Mouse (Mus musculus) MEL (cell line): ENCODE measurements at regions not wholly inside any gene's neighbourhood (a gene's known extent, or its start where the extent isn't known, plus 50 kb on each side); places are given as distances from the start of the nearest gene placed in this dataset.
"Not testable (repeated sequence)": the region's sequence is repeated elsewhere in the genome, so short reads cannot be mapped to it uniquely, and the experiment has no call there.

Source experiments
- DNase-seq: peaks from one replicate; pipeline ENCODE4 v3.0.0; 2011; ENCODE audit warnings: low read depth, low spot score
- H3K27ac ChIP-seq: 2 replicates; pipeline ENCODE4 v1.5.1; 2012; ENCODE audit warnings: low read depth, mild to moderate bottlenecking, control low read depth, low read length, moderate library complexity; ENCODE audit not compliant: control insufficient read depth
- H3K27me3 ChIP-seq, 2 experiments: fragments of 150-350 bp in 1 of 2; sonication (generic) in 1 of 2; 2 replicates each; pipeline ENCODE4 v1.6.1; 2012; ENCODE audit warnings: low read length in 2 of 2, mild to moderate bottlenecking in 2 of 2, improper control_type of control experiment in 1 of 2, moderate library complexity in 1 of 2; ENCODE audit not compliant: insufficient read depth in 2 of 2, control insufficient read depth in 1 of 2
- H3K36me3 ChIP-seq, 2 experiments: 2 replicates each; pipeline ENCODE4 v1.6.1; 2012 to 2014; ENCODE audit warnings: low read length in 2 of 2, improper control_type of control experiment in 1 of 2, inconsistent platforms in 1 of 2, mild to moderate bottlenecking in 1 of 2; ENCODE audit not compliant: insufficient read depth in 2 of 2, control insufficient read depth in 1 of 2
- H3K4me1 ChIP-seq, 2 experiments: fragments of 150-350 bp in 1 of 2; sonication (generic) in 1 of 2; 2 replicates each; pipeline ENCODE4 v1.6.1; 2012; ENCODE audit warnings: low read length in 2 of 2, improper control_type of control experiment in 1 of 2, mild to moderate bottlenecking in 1 of 2; ENCODE audit not compliant: insufficient read depth in 2 of 2, control insufficient read depth in 1 of 2
- H3K4me3 ChIP-seq, 2 experiments: fragments of 150-350 bp in 1 of 2; sonication (generic) in 1 of 2; 2 replicates each; pipeline ENCODE4 v1.5.1; 2012; ENCODE audit warnings: low read depth in 2 of 2, low read length in 2 of 2, mild to moderate bottlenecking in 2 of 2, moderate library complexity in 2 of 2, control low read depth in 1 of 2, improper control_type of control experiment in 1 of 2; ENCODE audit not compliant: control insufficient read depth in 1 of 2, insufficient read depth in 1 of 2
- H3K79me2 ChIP-seq: 2 replicates; pipeline ENCODE4 v1.6.1; 2012; ENCODE audit warnings: mild to moderate bottlenecking, low read length, moderate library complexity; ENCODE audit not compliant: control insufficient read depth, poor library complexity, insufficient read depth
- H3K9ac ChIP-seq: 2 replicates; pipeline ENCODE4 v1.6.1; 2012; ENCODE audit warnings: low read depth, mild to moderate bottlenecking, control low read depth, low read length, moderate library complexity; ENCODE audit not compliant: control insufficient read depth, poor library complexity, severe bottlenecking
- H3K9me3 ChIP-seq: fragments of 150-350 bp; sonication (generic); replicated peaks from 2 replicates; pipeline ENCODE4 v1.6.1; 2012; ENCODE audit warnings: mild to moderate bottlenecking, low read length, improper control_type of control experiment, moderate library complexity; ENCODE audit not compliant: insufficient read depth
- BHLHE40 ChIP-seq: IDR thresholded peaks from 2 replicates; pipeline ENCODE4 v1.6.1; 2012; ENCODE audit warnings: low read depth, mild to moderate bottlenecking, inconsistent platforms, low read length, improper control_type of control experiment, borderline replicate concordance
- CHD1 ChIP-seq: IDR thresholded peaks from 2 replicates; pipeline ENCODE4 v1.6.1; 2012; ENCODE audit warnings: low read depth, mild to moderate bottlenecking, inconsistent platforms, low read length, improper control_type of control experiment
- ELF1 ChIP-seq: IDR thresholded peaks from 2 replicates; pipeline ENCODE4 v1.6.1; 2014; ENCODE audit warnings: low read depth, mild to moderate bottlenecking, inconsistent platforms, low read length, improper control_type of control experiment, moderate library complexity
- MAX ChIP-seq: IDR thresholded peaks from 2 replicates; pipeline ENCODE4 v1.6.1; 2011; ENCODE audit warnings: low read length, improper control_type of control experiment
- MAZ ChIP-seq: IDR thresholded peaks from 2 replicates; pipeline ENCODE4 v1.6.1; 2012; ENCODE audit warnings: low read depth, mild to moderate bottlenecking, inconsistent platforms, low read length, improper control_type of control experiment
- MEF2A ChIP-seq: IDR thresholded peaks from 2 replicates; pipeline ENCODE4 v1.6.1; 2014; ENCODE audit warnings: low read depth, mild to moderate bottlenecking, inconsistent platforms, low read length, improper control_type of control experiment; ENCODE audit not compliant: poor library complexity, insufficient replicate concordance, severe bottlenecking; ENCODE audit errors: extremely low read depth
- MXI1 ChIP-seq: IDR thresholded peaks from 2 replicates; pipeline ENCODE4 v1.6.1; 2011; ENCODE audit warnings: mild to moderate bottlenecking, low read depth, low read length, improper control_type of control experiment
- MYB ChIP-seq: IDR thresholded peaks from 2 replicates; pipeline ENCODE4 v1.6.1; 2011; ENCODE audit warnings: mild to moderate bottlenecking, low read depth, low read length, improper control_type of control experiment
- MYC ChIP-seq: IDR thresholded peaks from 2 replicates; pipeline ENCODE4 v1.6.1; 2011; ENCODE audit warnings: low read depth, mild to moderate bottlenecking, low read length, improper control_type of control experiment, moderate library complexity
- NELFE ChIP-seq: IDR thresholded peaks from 2 replicates; pipeline ENCODE4 v1.6.1; 2011; ENCODE audit warnings: low read depth, low read length, improper control_type of control experiment
- NRF1 ChIP-seq: IDR thresholded peaks from 2 replicates; pipeline ENCODE4 v1.6.1; 2014; ENCODE audit warnings: low read depth, mild to moderate bottlenecking, inconsistent platforms, low read length, improper control_type of control experiment, moderate library complexity; ENCODE audit not compliant: poor library complexity, insufficient read depth, severe bottlenecking
- POLR2A ChIP-seq, 2 experiments: IDR thresholded peaks; 2 replicates each; pipeline ENCODE4 v1.6.1; 2011 to 2012; ENCODE audit warnings: low read length in 2 of 2, mild to moderate bottlenecking in 2 of 2, control low read depth in 1 of 2, improper control_type of control experiment in 1 of 2, low read depth in 1 of 2, moderate library complexity in 1 of 2; ENCODE audit not compliant: control insufficient read depth in 1 of 2, insufficient read depth in 1 of 2, poor library complexity in 1 of 2
- POLR2AphosphoS2 ChIP-seq: IDR thresholded peaks from 2 replicates; pipeline ENCODE4 v1.6.1; 2011; ENCODE audit warnings: low read length, improper control_type of control experiment
- POLR2AphosphoS5 ChIP-seq: IDR thresholded peaks from 2 replicates; pipeline ENCODE4 v1.6.1; 2012; ENCODE audit warnings: low read depth, borderline replicate concordance, mild to moderate bottlenecking, inconsistent platforms, low read length, moderate library complexity, mixed read lengths
- RCOR1 ChIP-seq: IDR thresholded peaks from 2 replicates; pipeline ENCODE4 v1.6.1; 2012; ENCODE audit warnings: low read depth, mild to moderate bottlenecking, inconsistent platforms, low read length, improper control_type of control experiment
- TAL1 ChIP-seq: IDR thresholded peaks from 2 replicates; pipeline ENCODE4 v1.6.1; 2012; ENCODE audit warnings: mild to moderate bottlenecking, inconsistent platforms, low read length, moderate library complexity, mixed read lengths
- TCF12 ChIP-seq: IDR thresholded peaks from 2 replicates; pipeline ENCODE4 v1.6.1; 2014; ENCODE audit warnings: low read depth, mild to moderate bottlenecking, inconsistent platforms, low read length, improper control_type of control experiment, moderate library complexity
- UBTF ChIP-seq: IDR thresholded peaks from 2 replicates; pipeline ENCODE4 v1.6.1; 2012; ENCODE audit warnings: low read depth, mild to moderate bottlenecking, inconsistent platforms, low read length, improper control_type of control experiment, moderate library complexity, borderline replicate concordance; ENCODE audit not compliant: insufficient read depth
- USF1 ChIP-seq: IDR thresholded peaks from 2 replicates; pipeline ENCODE4 v1.6.1; 2014; ENCODE audit warnings: low read depth, mild to moderate bottlenecking, inconsistent platforms, low read length, improper control_type of control experiment, moderate library complexity
- ZNF384 ChIP-seq: IDR thresholded peaks from 2 replicates; pipeline ENCODE4 v1.6.1; 2012; ENCODE audit warnings: low read depth, mild to moderate bottlenecking, inconsistent platforms, low read length, improper control_type of control experiment

GRCm38 (mm10) chr13:75390177-75390576 is 300.6 kb downstream of the Pcsk1 start:
- TF ChIP-seq BHLHE40 (no peak), TCF12 (no peak), NELFE (no peak), MAZ (no peak), RCOR1 (no peak), POLR2AphosphoS5 (no peak), POLR2A (IDR thresholded peaks at IDR 0.05; ENCODE audit: control insufficient read depth in 1 of 2, insufficient read depth in 1 of 2, low read depth in 1 of 2, low read length in 2 of 2, poor library complexity in 1 of 2) (no peak), MXI1 (no peak), MYB (no peak), ELF1 (no peak), NRF1 (no peak), ZNF384 (no peak), MYC (no peak), MAX (no peak), USF1 (no peak), TAL1 (no peak), UBTF (no peak), CHD1 (no peak), POLR2AphosphoS2 (no peak), MEF2A (no peak)
- Histone ChIP-seq H3K27ac (no peak overlapping the region), H3K27me3 (no peaks in the 10 kb centered on the region), H3K9me3 (no peaks in the 10 kb centered on the region), H3K79me2 (no peaks in the 10 kb centered on the region), H3K9ac (no peak overlapping the region), H3K36me3 (no peaks in the 10 kb centered on the region), H3K4me1 (no peaks in the 10 kb centered on the region), H3K4me3 (no peak overlapping the region)
- no peak for DNase-seq

GRCm38 (mm10) chr13:75399846-75400245 is 306.7 kb upstream of the Ell2 start:
- H3K36me3 ChIP-seq, H3K9ac ChIP-seq, H3K27ac ChIP-seq, H3K9me3 ChIP-seq, H3K79me2 ChIP-seq, H3K4me3 ChIP-seq, H3K4me1 ChIP-seq, DNase-seq, H3K27me3 ChIP-seq: not testable (repeated sequence)
